Mouse (Mus musculus) embryonic facial prominence, embryonic 15.5 days (tissue): ENCODE results near the gene Akr1b10. TPM values are rescaled to one million over a fixed set of nuclear protein-coding genes. Genes with fewer than 3 reads are reported as not detected.
A peak's percentile ranks its signal among the peaks of the same experiment; 100 is the strongest.

Experiments
- ATAC-seq: fragments of 200-750 bp; cut with Nextera tagmentation; 2 replicates; pipeline ENCODE4 v1.8.0; 2017; ENCODE audit warnings: low read depth, moderate TSS enrichment; ENCODE audit not compliant: insufficient number of reproducible peaks, low FRiP score, low TSS enrichment
- H3K27ac ChIP-seq: fragments of 300-500 bp; sonication (generic); replicated peaks from 2 replicates; pipeline ENCODE4 v1.5.1; 2015; ENCODE audit warnings: mild to moderate bottlenecking, inconsistent platforms
- H3K27me3 ChIP-seq: fragments of 300-500 bp; sonication (generic); 2 replicates; pipeline ENCODE4 v1.6.1; 2015; ENCODE audit warnings: inconsistent platforms
- H3K36me3 ChIP-seq: fragments of 300-500 bp; sonication (generic); 2 replicates; pipeline ENCODE4 v1.6.1; 2015; ENCODE audit warnings: mild to moderate bottlenecking, inconsistent platforms
- H3K4me1 ChIP-seq: fragments of 300-500 bp; sonication (generic); 2 replicates; pipeline ENCODE4 v1.6.1; 2015; ENCODE audit warnings: inconsistent platforms
- H3K4me2 ChIP-seq: fragments of 300-500 bp; sonication (generic); replicated peaks from 2 replicates; pipeline ENCODE4 v1.6.1; 2015; ENCODE audit warnings: mild to moderate bottlenecking, inconsistent platforms
- H3K4me3 ChIP-seq: fragments of 300-500 bp; sonication (generic); replicated peaks from 2 replicates; pipeline ENCODE4 v1.5.1; 2015; ENCODE audit warnings: mild to moderate bottlenecking, inconsistent platforms
- H3K9ac ChIP-seq: fragments of 300-500 bp; sonication (generic); 2 replicates; pipeline ENCODE4 v1.6.1; 2015; ENCODE audit warnings: inconsistent platforms
- H3K9me3 ChIP-seq: fragments of 300-500 bp; sonication (generic); replicated peaks from 2 replicates; pipeline ENCODE4 v1.6.1; 2016; ENCODE audit warnings: inconsistent platforms
- WGBS: fragments of 180-500 bp; shearing (Covaris S2); methylation state at CpG from one replicate; pipeline ENCODE4 v1.1.7; 2015; 5-methylcytosine and 5-hydroxymethylcytosine counted together
- polyA plus RNA-seq: library from polyadenylated mRNA; unstranded; fragments of >200 nt; fragmentation: Nextera tagmentation; extraction: Ambion mirVana; gene quantifications from 2 replicates; pipeline ENCODE4 v1.2.1, GENCODE M21; 2015

Gene Akr1b10
- polyA plus RNA-seq, 1 experiment from 2014 or later = 18.1 TPM

DNA sequence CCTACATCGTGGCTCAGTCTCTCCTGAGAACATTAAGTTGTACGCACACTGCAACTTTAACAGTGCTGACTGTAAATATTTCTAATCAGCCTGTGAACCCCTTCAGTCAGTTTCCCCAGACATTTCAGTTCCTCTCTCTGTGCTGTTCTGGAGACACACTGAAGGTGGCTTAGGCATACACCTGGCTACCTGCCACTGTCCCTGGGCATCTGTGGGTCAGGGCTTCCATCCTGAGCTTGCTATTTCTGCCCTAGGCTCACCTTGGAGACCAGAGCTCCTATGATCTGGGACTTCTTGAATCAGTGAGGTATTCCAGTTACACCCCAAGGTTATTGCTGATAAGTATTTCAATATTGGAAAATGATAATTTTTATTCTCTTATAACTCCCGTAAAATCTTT, 31.6 kb upstream of the Akr1b10 start:
- H3K27ac ChIP-seq = no peak overlapping the region
- no peaks in the 10 kb centered on the region for H3K27me3 ChIP-seq
- no peaks in the 10 kb centered on the region for H3K36me3 ChIP-seq
- no peak overlapping the region for H3K9ac ChIP-seq
- peaks cover 13% of the 10 kb centered on the region for H3K4me1 ChIP-seq
- no peak for ATAC-seq
- no peak overlapping the region for H3K4me3 ChIP-seq
- WGBS = 84% methylated on average over 3 of the region's 3 CpGs
- no peak overlapping the region for H3K4me2 ChIP-seq
- H3K9me3 ChIP-seq = no peaks in the 10 kb centered on the region

DNA sequence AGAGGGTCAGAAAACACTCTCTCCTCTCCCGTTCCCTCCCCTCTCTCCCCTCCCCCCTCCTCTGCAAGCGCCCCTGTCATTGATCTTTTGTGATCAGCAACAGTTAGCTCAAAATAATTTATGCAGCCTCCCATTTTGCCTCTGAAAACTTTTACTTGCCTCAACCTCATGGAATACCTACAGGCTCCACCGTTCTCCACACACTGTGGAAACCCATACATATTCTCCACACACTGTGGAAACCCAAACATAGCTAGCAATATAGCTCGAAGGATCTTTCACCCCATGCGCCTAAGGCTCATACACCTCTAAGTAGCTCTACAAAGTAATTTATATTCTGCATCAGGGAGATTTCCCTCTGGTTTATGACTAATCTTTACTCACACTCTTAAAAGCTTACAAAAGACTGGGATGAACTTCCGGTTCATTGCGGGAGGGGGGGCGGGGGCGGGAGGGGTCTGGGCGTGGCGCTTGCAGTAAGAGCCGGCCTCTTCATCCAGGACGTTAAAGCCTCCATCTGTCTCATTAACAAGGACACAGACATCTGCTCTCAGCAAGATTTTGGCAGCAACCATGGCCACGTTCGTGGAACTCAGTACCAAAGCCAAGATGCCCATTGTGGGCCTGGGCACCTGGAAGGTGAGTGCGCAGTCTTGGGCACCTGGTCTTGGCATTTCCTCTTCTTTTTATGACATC, 30.2 kb upstream of the Akr1b10 start, which contains the start of gene Akr1b8:
Gene Akr1b8, plus strand, starts transcription at position 462 of the 696 bp plus-strand sequence.
- ATAC-seq = no peak
- 13% methylated on average over 16 of the region's 16 CpGs for WGBS
- H3K4me3 ChIP-seq = peak within 1 kb of the TSS; percentile 31
- H3K9ac ChIP-seq = no peak within 1 kb of the TSS
- no peaks in the 10 kb centered on the region for H3K36me3 ChIP-seq
- no peaks in the 10 kb centered on the region for H3K27me3 ChIP-seq
- H3K9me3 ChIP-seq = no peaks in the 10 kb centered on the region
- H3K4me1 ChIP-seq = peaks cover 13% of the 10 kb centered on the region
- H3K4me2 ChIP-seq = peak within 1 kb of the TSS; percentile 49
- 0 out of 2 replicates have a peak within 1 kb of the TSS, but pooled peaks have one; percentile 58 for H3K27ac ChIP-seq

DNA sequence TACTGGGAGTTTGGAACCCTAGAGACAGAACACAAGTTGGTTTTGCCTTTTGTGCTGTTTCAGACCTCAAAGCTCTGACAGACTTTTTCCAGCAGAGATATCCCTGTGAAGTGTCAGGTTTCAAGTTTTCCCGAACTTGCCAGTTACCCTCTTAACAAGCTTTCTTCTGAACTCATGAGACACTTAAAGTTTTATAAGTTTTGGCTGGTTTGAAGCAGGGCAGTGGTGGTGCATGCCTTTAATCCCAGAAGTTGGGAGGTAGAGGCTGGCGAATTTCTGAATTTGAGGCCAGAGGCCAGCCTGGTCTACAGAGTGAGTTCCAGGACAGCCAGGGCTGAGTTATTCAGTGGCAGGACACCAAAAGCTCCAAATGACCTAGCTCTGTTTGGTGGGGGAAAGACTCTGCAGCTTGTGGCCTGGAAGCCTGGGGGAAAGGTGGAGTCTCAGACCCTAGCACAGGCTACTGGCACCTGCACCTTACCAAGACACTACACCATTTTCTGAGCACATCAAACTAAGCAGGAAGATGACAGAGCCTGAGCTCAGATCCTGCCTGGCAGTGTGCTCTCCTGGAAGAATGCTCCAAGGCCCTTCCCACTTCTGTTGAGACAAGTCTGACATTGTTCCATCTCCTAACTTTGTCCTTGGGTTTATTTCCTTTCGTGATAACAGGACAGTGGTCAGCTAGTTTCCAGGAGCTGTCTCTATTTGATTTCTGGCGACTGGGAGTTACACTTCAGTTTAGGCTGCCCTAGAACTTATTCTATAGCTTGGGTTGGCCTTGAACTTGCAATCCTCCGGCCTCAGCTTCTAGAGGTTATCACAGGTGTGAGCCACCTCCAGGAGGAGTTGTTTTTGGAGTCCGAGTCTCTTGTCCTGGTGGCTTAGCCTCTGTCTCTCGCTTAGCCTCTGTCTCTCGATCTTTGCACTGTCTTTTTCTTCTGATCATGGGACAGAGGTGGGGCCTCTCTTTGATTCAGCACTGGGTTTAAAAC, 29.4 kb upstream of the Akr1b10 start:
- 0 out of 2 replicates have a peak overlapping the region, but pooled peaks have one; percentile 58 for H3K27ac ChIP-seq
- H3K4me3 ChIP-seq = peak overlapping the region; percentile 31
- peak overlapping the region; percentile 49 for H3K4me2 ChIP-seq
- no peaks in the 10 kb centered on the region for H3K27me3 ChIP-seq
- peaks cover 13% of the 10 kb centered on the region for H3K4me1 ChIP-seq
- no peak for ATAC-seq
- H3K9ac ChIP-seq = no peak overlapping the region
- WGBS = 71% methylated on average over 8 of the region's 8 CpGs
- no peaks in the 10 kb centered on the region for H3K9me3 ChIP-seq
- no peaks in the 10 kb centered on the region for H3K36me3 ChIP-seq

DNA sequence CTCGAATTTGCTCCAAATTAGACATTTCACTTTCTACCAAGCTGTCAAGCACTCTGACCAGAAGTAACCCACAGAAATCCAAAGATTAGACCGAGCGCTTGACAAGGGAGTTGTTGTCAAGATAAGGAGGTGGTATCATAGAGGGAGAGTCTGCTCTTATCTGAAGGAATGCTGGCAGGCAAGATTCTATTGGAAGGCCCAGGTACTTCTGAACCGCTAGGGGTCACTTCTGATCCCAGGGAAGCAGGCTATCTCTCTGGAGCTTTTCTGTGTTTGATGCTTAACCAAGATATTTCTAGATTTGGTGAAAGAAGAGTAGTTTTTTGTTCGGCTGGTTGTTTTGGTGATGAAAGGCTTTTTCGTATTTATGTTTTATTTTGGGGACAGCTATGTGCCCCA, 28.7 kb upstream of the Akr1b10 start:
- Histone ChIP-seq H3K9ac (no peak overlapping the region), H3K27me3 (no peaks in the 10 kb centered on the region), H3K36me3 (no peaks in the 10 kb centered on the region), H3K9me3 (no peaks in the 10 kb centered on the region), H3K4me2 (no peak overlapping the region), H3K4me3 (no peak overlapping the region), H3K27ac (no peak overlapping the region), H3K4me1 (peaks cover 13% of the 10 kb centered on the region)
- ATAC-seq = no peak
- WGBS = 69% methylated on average over 6 of the region's 6 CpGs

DNA sequence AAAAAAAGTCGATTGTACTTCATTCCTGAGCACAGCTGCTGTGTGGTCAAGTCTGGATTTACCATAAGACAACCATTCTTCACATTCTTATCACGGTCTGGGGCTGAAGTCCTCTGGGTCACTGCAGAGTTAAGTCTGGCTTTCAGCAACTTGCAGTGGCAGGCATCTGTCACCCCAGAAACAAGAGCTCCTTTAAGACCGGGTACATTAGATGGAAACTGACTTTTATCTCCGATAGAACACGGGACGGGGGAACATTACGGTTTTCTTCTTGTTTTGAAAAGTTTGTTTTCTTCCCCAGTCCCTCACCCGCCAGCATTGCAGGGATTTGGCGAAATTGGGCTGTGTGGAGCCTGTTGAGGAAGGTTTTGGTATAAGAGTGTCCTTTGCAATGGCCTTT, 28.2 kb upstream of the Akr1b10 start:
- no peaks in the 10 kb centered on the region for H3K27me3 ChIP-seq
- no peak overlapping the region for H3K27ac ChIP-seq
- H3K4me1 ChIP-seq = peaks cover 13% of the 10 kb centered on the region
- no peaks in the 10 kb centered on the region for H3K9me3 ChIP-seq
- H3K4me2 ChIP-seq = no peak overlapping the region
- no peak overlapping the region for H3K4me3 ChIP-seq
- no peak overlapping the region for H3K9ac ChIP-seq
- H3K36me3 ChIP-seq = no peaks in the 10 kb centered on the region
- ATAC-seq = no peak
- 78% methylated on average over 9 of the region's 9 CpGs for whole genome bisulfite sequencing

DNA sequence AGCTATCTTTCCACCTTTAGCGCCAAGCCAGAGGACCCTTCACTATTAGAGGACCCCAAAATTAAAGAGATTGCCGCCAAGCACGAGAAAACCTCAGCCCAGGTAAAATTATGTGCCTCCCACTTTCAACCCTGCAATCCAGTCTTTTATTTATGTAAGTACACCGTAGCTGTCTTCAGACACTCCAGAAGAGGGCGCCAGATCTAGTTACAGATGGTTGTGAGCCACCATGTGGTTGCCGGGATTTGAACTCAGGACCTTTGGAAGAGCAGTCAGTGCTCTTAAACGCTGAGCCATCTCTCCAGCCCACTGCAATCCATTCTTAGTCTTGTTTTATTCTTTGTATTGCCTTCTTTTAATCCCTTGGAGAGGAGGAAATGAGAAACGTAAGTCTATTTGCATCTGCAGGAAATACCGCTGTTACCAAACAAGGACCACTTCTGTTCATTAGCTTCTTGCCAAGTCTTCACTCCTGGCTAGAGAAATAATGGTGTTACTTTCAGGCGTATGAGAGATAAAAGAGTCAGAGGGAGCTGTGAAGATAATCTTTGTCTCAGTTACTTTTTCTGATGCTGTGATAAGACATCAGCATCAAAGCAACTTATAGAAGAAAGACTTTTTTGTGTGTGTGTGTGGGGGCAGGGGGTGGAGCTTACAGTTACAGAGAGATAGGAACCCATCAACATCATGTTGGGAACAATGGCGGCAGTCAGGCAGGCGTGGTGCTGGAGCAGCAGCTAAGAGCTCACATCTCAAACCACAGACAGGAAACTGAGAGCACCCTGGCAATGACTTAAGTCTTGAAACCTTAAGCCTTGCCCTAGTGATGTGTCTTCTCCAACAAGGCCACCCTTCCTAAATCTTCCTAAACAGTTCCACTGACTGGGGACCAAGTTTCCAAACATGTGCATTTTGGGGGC, 19.5 kb upstream of the Akr1b10 start:
- ATAC-seq = no peak
- H3K9ac ChIP-seq = no peak overlapping the region
- WGBS = 80% methylated on average over 12 of the region's 12 CpGs
- no peak overlapping the region for H3K27ac ChIP-seq
- H3K27me3 ChIP-seq = no peaks in the 10 kb centered on the region
- no peak overlapping the region for H3K4me3 ChIP-seq
- no peaks in the 10 kb centered on the region for H3K36me3 ChIP-seq
- H3K4me1 ChIP-seq = no peaks in the 10 kb centered on the region
- H3K9me3 ChIP-seq = no peaks in the 10 kb centered on the region
- H3K4me2 ChIP-seq = no peak overlapping the region

DNA sequence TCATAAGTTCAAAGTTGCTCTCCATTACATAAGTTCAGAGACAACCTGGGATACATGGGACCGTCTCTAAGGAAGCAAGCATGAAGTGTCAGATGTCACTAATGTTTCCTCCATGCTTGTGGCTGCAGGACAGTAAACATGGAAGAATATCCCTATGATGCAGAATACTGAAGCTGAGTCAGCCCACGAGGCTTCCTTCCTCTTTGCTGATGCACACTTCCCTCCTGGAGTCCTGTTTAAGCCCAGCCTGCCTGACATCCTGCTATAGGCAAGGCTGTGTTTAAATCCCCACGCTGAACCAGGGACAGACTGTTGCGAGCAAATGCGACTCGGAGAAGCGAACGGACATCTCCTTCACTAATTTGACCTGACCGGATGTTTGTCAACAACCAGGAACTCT, 16.0 kb upstream of the Akr1b10 start:
- H3K27me3 ChIP-seq = no peaks in the 10 kb centered on the region
- H3K4me2 ChIP-seq = no peak overlapping the region
- H3K27ac ChIP-seq = no peak overlapping the region
- H3K4me1 ChIP-seq = no peaks in the 10 kb centered on the region
- 72% methylated on average over 9 of the region's 9 CpGs for WGBS
- H3K9ac ChIP-seq = no peak overlapping the region
- H3K9me3 ChIP-seq = no peaks in the 10 kb centered on the region
- H3K4me3 ChIP-seq = no peak overlapping the region
- no peak for ATAC-seq
- no peaks in the 10 kb centered on the region for H3K36me3 ChIP-seq

DNA sequence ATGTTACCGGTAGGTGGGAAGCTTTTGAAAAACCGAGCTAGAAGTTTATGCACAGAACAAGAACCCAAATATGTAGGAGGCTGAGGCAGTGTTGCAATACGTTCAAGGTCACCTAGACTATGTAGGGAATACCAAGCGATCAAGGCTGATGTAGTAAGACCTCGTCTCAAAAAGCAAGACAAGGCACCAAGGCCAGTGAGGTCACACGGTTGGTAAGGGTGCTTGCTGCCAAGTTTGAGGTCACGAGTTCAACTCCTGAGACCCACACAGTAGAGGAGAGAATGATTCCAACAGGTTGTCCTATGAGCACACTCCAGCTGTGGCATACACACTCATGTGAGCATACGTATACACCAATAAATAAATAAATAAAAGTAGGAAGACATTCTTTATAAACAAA, 13.9 kb upstream of the Akr1b10 start:
- H3K4me1 ChIP-seq = no peaks in the 10 kb centered on the region
- no peak overlapping the region for H3K4me3 ChIP-seq
- H3K36me3 ChIP-seq = no peaks in the 10 kb centered on the region
- H3K27me3 ChIP-seq = no peaks in the 10 kb centered on the region
- H3K9ac ChIP-seq = no peak overlapping the region
- H3K4me2 ChIP-seq = no peak overlapping the region
- no peaks in the 10 kb centered on the region for H3K9me3 ChIP-seq
- H3K27ac ChIP-seq = no peak overlapping the region
- 84% methylated on average over 8 of the region's 8 CpGs for WGBS
- ATAC-seq = no peak

DNA sequence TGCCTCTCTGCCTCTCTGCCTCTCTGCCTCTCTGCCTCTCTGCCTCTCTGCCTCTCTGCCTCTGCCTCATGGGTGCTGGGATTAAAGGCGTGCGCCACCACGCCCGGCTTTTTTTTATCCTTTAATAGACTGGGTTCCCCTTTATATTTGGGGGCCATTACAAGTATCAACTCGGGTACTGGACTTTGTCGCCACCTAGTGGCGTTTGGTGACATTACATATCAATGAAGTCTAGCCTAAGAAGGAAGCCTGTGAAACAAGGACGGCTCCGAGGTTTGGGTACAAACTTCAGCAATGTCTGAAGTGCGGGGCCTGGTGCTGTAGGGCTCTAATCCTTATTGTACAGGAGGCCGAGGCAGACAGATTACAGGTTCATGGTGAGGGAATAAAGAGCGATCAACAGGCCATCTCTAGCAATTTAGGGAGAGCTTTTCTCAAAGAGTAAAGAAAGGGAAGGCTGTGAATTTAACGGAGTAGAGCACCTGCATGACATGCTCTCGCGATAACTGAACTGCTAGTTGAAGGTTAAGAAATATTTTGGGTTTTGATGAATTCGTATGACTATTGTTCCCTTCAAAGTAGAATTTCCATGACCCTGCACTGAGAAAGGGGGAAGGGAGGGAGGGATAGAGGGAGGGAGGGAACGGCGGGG, 12.2 kb upstream of the Akr1b10 start:
- Histone ChIP-seq H3K27me3 (no peaks in the 10 kb centered on the region), H3K27ac (no peak overlapping the region), H3K9ac (no peak overlapping the region), H3K4me2 (peak overlapping the region; percentile 32; the same call in 1 of the 2 replicates), H3K4me1 (no peaks in the 10 kb centered on the region), H3K9me3 (no peaks in the 10 kb centered on the region), H3K36me3 (no peaks in the 10 kb centered on the region), H3K4me3 (no peak overlapping the region)
- no peak for ATAC-seq
- 25% methylated on average over 18 of the region's 18 CpGs for WGBS

DNA sequence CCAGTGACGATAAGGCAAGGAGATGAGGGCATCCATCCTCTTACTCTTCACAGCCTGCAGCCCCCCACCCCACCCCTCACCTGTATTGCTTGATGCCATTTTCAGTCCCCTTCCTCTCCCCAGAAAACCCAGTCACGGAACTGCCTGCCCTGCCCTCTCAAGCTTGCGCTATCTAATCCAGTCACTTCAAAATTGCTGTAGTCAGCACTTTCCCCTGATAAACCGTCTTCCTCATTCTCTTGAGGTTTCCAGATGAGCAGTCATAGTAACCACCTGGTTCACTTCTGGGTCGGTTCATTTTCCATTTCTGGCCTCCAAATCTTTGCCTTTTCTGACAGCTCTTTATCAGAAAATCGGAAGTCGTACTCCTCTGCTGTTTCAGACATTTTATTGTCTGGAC, 10.2 kb upstream of the Akr1b10 start:
- WGBS = 80% methylated on average over 7 of the region's 7 CpGs
- no peak for ATAC-seq
- Histone ChIP-seq H3K36me3 (no peaks in the 10 kb centered on the region), H3K27me3 (no peaks in the 10 kb centered on the region), H3K9ac (no peak overlapping the region), H3K27ac (no peak overlapping the region), H3K4me1 (no peaks in the 10 kb centered on the region), H3K4me2 (no peak overlapping the region), H3K9me3 (no peaks in the 10 kb centered on the region), H3K4me3 (no peak overlapping the region)
